Mouse (Mus musculus) heart, adult 18-20 months (tissue): ENCODE measurements at regions not wholly inside any gene's neighbourhood (a gene's known extent, or its start where the extent isn't known, plus 50 kb on each side); places are given as distances from the start of the nearest gene placed in this dataset.
"Not testable (repeated sequence)": the region's sequence is repeated elsewhere in the genome, so short reads cannot be mapped to it uniquely, and the experiment has no call there.

Experiments
- DNase-seq, 2 experiments: peaks; one replicate each; pipeline ENCODE4 v3.0.0; 2021 to 2022; ENCODE audit warnings: mixed read lengths in 1 of 2

- no peak for DNase-seq
Measured at GRCm38 (mm10) chr12:70629371-70629770, 176.5 kb downstream of the Tmx1 start.

- DNase-seq = no peak
Measured at GRCm38 (mm10) chr12:70631281-70631680, 178.4 kb downstream of the Tmx1 start.

- DNase-seq = no peak
Measured at GRCm38 (mm10) chr12:70633194-70633593, 180.3 kb downstream of the Tmx1 start.

GRCm38 (mm10) chr12:70633622-70634365, 180.9 kb downstream of the Tmx1 start:
- DNase-seq = no peak

- DNase-seq = no peak
Measured at GRCm38 (mm10) chr12:70635997-70636396, 183.1 kb downstream of the Tmx1 start.

GRCm38 (mm10) chr12:70640186-70640585, 185.1 kb upstream of the Frmd6 start:
- DNase-seq = no peak

- DNase-seq = no peak
Measured at GRCm38 (mm10) chr12:70644910-70645309, 180.4 kb upstream of the Frmd6 start.

GRCm38 (mm10) chr12:70645407-70645806, 179.9 kb upstream of the Frmd6 start:
- no peak for DNase-seq

GRCm38 (mm10) chr12:70647516-70647915, 177.8 kb upstream of the Frmd6 start:
- DNase-seq = peak; percentile 50 to 62

GRCm38 (mm10) chr12:70648179-70648811, 177.0 kb upstream of the Frmd6 start:
- peak; percentile 54 to 67 for DNase-seq

- peak; percentile 35 to 55 for DNase-seq
Measured at GRCm38 (mm10) chr12:70648812-70649188, 176.5 kb upstream of the Frmd6 start.

GRCm38 (mm10) chr12:70649691-70650090, 175.6 kb upstream of the Frmd6 start:
- DNase-seq = peak; percentile 71 to 86

GRCm38 (mm10) chr12:70650470-70650869, 174.8 kb upstream of the Frmd6 start:
- no peak for DNase-seq

GRCm38 (mm10) chr12:70652751-70653150, 172.6 kb upstream of the Frmd6 start:
- no peak for DNase-seq

- peak; percentile 64 to 67 for DNase-seq
Measured at GRCm38 (mm10) chr12:70653971-70654370, 171.3 kb upstream of the Frmd6 start.

- DNase-seq = peak; percentile 93 to 94
Measured at GRCm38 (mm10) chr12:70654546-70654945, 170.8 kb upstream of the Frmd6 start.

GRCm38 (mm10) chr12:70655411-70655811, 169.9 kb upstream of the Frmd6 start:
- DNase-seq = no peak

- DNase-seq = no peak
Measured at GRCm38 (mm10) chr12:70655900-70656544, 169.3 kb upstream of the Frmd6 start.

GRCm38 (mm10) chr12:70656805-70657492, 168.4 kb upstream of the Frmd6 start:
- DNase-seq = peak; percentile 60 to 65

GRCm38 (mm10) chr12:70657493-70657810, 167.9 kb upstream of the Frmd6 start:
- DNase-seq = no peak

- DNase-seq = no peak
Measured at GRCm38 (mm10) chr12:70658106-70658505, 167.2 kb upstream of the Frmd6 start.

GRCm38 (mm10) chr12:70660388-70660787, 164.9 kb upstream of the Frmd6 start:
- DNase-seq = no peak

- not testable (repeated sequence) for DNase-seq
Measured at GRCm38 (mm10) chr12:70668158-70668557, 157.2 kb upstream of the Frmd6 start.
